Mouse (Mus musculus): ENCODE data around the gene Ttll11.

DNA sequence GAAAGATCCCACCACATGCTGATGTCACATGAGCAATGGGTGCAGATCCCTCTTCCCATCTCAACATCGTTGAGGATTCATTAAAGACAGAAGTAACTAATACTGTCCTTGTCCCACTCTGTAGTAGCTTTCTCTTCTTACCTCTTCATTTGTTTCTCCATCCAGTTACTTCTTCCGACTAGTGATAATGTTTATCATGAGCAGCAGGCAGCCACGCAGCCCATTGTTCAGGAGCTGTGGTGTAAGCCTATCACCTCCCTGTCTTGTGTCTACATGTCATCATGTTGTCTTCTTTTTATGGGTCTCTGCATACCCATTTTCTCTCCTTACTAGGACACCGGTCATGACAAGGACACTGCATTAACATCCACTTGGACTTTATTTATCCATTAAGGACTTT is 150.6 kb downstream of the Ttll11 start:
- TF ChIP-seq CTCF (IDR thresholded peaks at IDR 0.05; ENCODE audit: low read depth, low read length) (no peak), POLR2A (IDR thresholded peaks at IDR 0.05; ENCODE audit: borderline replicate concordance, low read depth, low read length) (no peak)

Measured in bone marrow macrophage, adult 2 months (primary cell).